Mouse (Mus musculus): ENCODE results near the gene Pbx1.

GRCm38 (mm10) chr1:168240386-168240785 lies 191.7 kb downstream of the Pbx1 start:
- no peak for TF ChIP-seq EP300 (optimal IDR thresholded peaks at IDR 0.05)
- TF ChIP-seq CTCF (IDR thresholded peaks at IDR 0.05; ENCODE audit: low read depth) = no peak
